Mouse (Mus musculus) neural tube, embryonic 11.5 days (tissue): ENCODE results near the gene Spaca4. TPM values are rescaled to one million over a fixed set of nuclear protein-coding genes. Genes with fewer than 3 reads are reported as not detected.

Source experiments
- ATAC-seq: fragments of 200-750 bp; cut with Nextera tagmentation; 2 replicates; pipeline ENCODE4 v1.8.0; 2017; ENCODE audit warnings: moderate number of reproducible peaks, mild to moderate bottlenecking, moderate TSS enrichment, moderate library complexity; ENCODE audit not compliant: insufficient read depth, low FRiP score, low TSS enrichment
- DNase-seq: peaks from one replicate; pipeline ENCODE4 v3.0.0-alpha.2; 2015; ENCODE audit warnings: low spot score
- H3K27ac ChIP-seq: fragments of 300-500 bp; sonication (generic); 2 replicates; pipeline ENCODE4 v1.5.1; 2014; ENCODE audit warnings: low read depth, mild to moderate bottlenecking, low read length
- H3K27me3 ChIP-seq: fragments of 300-500 bp; sonication (generic); 2 replicates; pipeline ENCODE4 v1.6.1; 2014; ENCODE audit warnings: mild to moderate bottlenecking, low read length, mixed read lengths; ENCODE audit not compliant: control insufficient read depth, insufficient read depth
- H3K36me3 ChIP-seq: fragments of 300-500 bp; sonication (generic); 2 replicates; pipeline ENCODE4 v1.6.1; 2014; ENCODE audit warnings: mild to moderate bottlenecking, low read length, moderate library complexity, mixed read lengths; ENCODE audit not compliant: control insufficient read depth, insufficient read depth
- H3K4me1 ChIP-seq: fragments of 300-500 bp; sonication (generic); 2 replicates; pipeline ENCODE4 v1.6.1; 2014; ENCODE audit warnings: low read length, mixed read lengths; ENCODE audit not compliant: control insufficient read depth, insufficient read depth
- H3K4me2 ChIP-seq: fragments of 300-500 bp; sonication (generic); 2 replicates; pipeline ENCODE4 v1.6.1; 2014; ENCODE audit warnings: low read depth, mild to moderate bottlenecking, moderate library complexity
- H3K4me3 ChIP-seq: fragments of 300-500 bp; sonication (generic); 2 replicates; pipeline ENCODE4 v1.5.1; 2014; ENCODE audit warnings: low read depth, low read length
- H3K9ac ChIP-seq: fragments of 300-500 bp; sonication (generic); 2 replicates; pipeline ENCODE4 v1.6.1; 2014; ENCODE audit warnings: mild to moderate bottlenecking, low read length
- H3K9me3 ChIP-seq: fragments of 300-500 bp; sonication (generic); 2 replicates; pipeline ENCODE4 v1.6.1; 2016; ENCODE audit warnings: low read length; ENCODE audit not compliant: control insufficient read depth
- WGBS: fragments of 180-500 bp; shearing (Covaris S2); extraction: QIAGEN DNeasy Blood & Tissue Kit; methylation state at CpG from one replicate; pipeline ENCODE4 v1.1.7; 2014; 5-methylcytosine and 5-hydroxymethylcytosine counted together
- polyA plus RNA-seq: library from polyadenylated mRNA; unstranded; fragments of >200 nt; fragmentation: Nextera tagmentation; extraction: Ambion mirVana; gene quantifications from 2 replicates; pipeline ENCODE4 v1.2.1, GENCODE M21; 2014

Spaca4 gene
- polyA plus RNA-seq, 1 experiment from 2014 or later, result not detected

GRCm38 (mm10) chr7:45741308-45741707 lies 15.7 kb upstream of the Spaca4 start:
- Histone ChIP-seq H3K9ac (no peak overlapping the region), H3K4me1 (no peaks in the 10 kb centered on the region), H3K36me3 (no peaks in the 10 kb centered on the region), H3K27ac (no peak overlapping the region), H3K4me2 (no peak overlapping the region), H3K27me3 (0 out of 2 replicates have a peak, but pooled peaks cover 2% of the 10 kb centered on the region), H3K4me3 (no peak overlapping the region), H3K9me3 (no peaks in the 10 kb centered on the region)
- WGBS, result 84% methylated on average over 12 of the region's 12 CpGs
- DNase-seq (no peak), ATAC-seq (no peak)

DNA sequence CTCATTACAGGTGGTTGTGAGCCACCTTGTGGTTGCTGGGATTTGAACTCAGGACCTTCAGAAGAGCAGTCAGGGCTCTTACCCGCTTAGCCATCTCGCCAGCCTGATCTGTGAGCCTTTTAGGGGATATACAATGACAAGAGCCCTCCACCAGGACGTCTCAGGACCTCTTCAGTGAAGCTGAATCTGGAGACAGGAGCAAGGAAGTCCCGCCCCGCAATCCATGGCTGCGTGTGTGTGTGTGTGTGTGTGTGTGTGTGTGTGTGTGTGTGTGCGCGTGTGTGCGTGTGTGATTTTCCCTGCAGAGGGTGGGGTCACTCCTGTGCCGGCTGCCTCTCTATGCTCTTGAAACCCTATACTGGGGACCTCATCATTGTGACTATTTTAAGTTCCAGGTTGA lies 14.2 kb upstream of the Spaca4 start:
- Histone ChIP-seq H3K9ac (no peak overlapping the region), H3K9me3 (no peaks in the 10 kb centered on the region), H3K4me3 (no peak overlapping the region), H3K4me2 (no peak overlapping the region), H3K27me3 (0 out of 2 replicates have a peak, but pooled peaks cover 2% of the 10 kb centered on the region), H3K4me1 (no peaks in the 10 kb centered on the region), H3K27ac (no peak overlapping the region), H3K36me3 (no peaks in the 10 kb centered on the region)
- no peak for ATAC-seq
- DNase-seq, result no peak
- 71% methylated on average over 10 of the region's 10 CpGs for WGBS

GRCm38 (mm10) chr7:45739162-45739763 lies 13.7 kb upstream of the Spaca4 start:
- no peak overlapping the region for H3K27ac ChIP-seq
- ATAC-seq, result 0 out of 2 replicates have a peak, but pooled peaks have one; percentile 55
- no peaks in the 10 kb centered on the region for H3K4me1 ChIP-seq
- H3K4me3 ChIP-seq, result no peak overlapping the region
- no peak overlapping the region for H3K4me2 ChIP-seq
- H3K27me3 ChIP-seq, result 0 out of 2 replicates have a peak, but pooled peaks cover 2% of the 10 kb centered on the region
- H3K36me3 ChIP-seq, result no peaks in the 10 kb centered on the region
- peak; percentile 83 for DNase-seq
- no peak overlapping the region for H3K9ac ChIP-seq
- no peaks in the 10 kb centered on the region for H3K9me3 ChIP-seq
- WGBS, result 9% methylated on average over 9 of the region's 9 CpGs

- Histone ChIP-seq H3K9me3 (no peaks in the 10 kb centered on the region), H3K27me3 (no peaks in the 10 kb centered on the region), H3K9ac (no peak overlapping the region), H3K36me3 (no peaks in the 10 kb centered on the region), H3K27ac (no peak overlapping the region), H3K4me1 (no peaks in the 10 kb centered on the region), H3K4me3 (no peak overlapping the region), H3K4me2 (no peak overlapping the region)
- DNase-seq, result no peak
- ATAC-seq, result no peak
- WGBS, result 84% methylated on average over 5 of the region's 5 CpGs
Measured at GRCm38 (mm10) chr7:45733477-45733876, 7.9 kb upstream of the Spaca4 start.

DNA sequence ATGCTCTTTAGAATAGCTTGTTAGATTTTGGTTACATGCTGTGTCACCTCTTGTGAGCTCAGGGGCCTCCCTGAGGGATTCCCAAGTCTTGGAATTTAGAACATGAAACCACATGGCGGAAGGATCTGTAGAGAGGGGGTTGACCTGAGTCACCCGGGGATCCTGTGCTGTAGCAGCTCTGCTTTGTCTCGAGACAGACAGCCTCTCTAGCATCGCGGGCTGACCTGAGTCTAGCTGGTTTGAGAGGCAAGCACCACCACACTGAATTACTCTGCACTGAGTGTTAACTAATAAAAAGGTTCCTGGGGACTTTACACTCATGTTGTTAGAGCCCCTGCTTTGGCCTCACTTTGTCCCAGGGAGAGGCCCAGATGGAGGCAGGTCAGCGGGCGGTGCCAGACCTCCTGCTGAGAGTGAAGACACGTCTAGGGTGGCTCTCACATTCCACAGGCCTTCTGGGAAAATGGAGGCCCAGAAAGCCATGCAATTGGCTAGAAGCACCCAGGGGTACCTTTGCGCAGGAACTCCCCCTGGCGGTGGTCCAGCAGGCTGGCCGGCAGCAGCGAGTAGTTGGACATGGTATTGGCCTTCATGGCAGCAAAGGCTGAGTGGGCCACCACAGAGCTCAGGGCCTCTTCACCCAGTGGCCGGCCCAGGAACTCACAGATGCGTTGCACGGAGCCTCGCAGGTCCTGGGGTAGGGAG lies 5.3 kb upstream of the Spaca4 start:
- ATAC-seq (no peak), DNase-seq (peak; percentile 72)
- Histone ChIP-seq H3K4me3 (no peak overlapping the region), H3K27me3 (no peaks in the 10 kb centered on the region), H3K27ac (no peak overlapping the region), H3K9ac (no peak overlapping the region), H3K36me3 (peaks cover 3% of the 10 kb centered on the region; the same call in 1 of the 2 replicates), H3K9me3 (no peaks in the 10 kb centered on the region), H3K4me2 (no peak overlapping the region), H3K4me1 (no peaks in the 10 kb centered on the region)
- 18% methylated on average over 16 of the region's 16 CpGs for WGBS

DNA sequence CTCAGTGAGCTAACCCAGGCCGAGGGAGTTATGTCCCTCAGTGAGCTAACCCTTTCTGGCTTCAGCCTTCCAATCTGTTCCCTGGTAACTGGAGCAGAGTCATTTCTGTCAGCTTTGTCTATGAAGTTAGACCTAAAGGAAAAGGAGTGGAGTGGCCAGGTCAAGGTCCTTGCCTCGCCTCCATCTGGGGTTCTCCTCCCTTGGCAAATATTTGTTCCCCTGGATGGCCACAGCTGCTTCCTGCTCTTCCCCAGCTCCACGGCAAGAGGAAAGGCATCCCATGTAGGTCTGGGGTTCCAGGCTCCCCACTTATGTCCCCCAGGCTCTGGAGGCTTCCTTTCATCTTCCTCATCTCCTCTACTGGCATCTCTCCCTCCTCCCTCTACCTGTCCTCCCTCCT lies 2.0 kb upstream of the Spaca4 start:
- Histone ChIP-seq H3K36me3 (peaks cover 18% of the 10 kb centered on the region), H3K27me3 (no peaks in the 10 kb centered on the region), H3K4me2 (no peak overlapping the region), H3K4me1 (no peaks in the 10 kb centered on the region), H3K9me3 (no peaks in the 10 kb centered on the region), H3K4me3 (no peak overlapping the region), H3K27ac (no peak overlapping the region), H3K9ac (no peak overlapping the region)
- WGBS, result 89% methylated on average over 3 of the region's 3 CpGs
- no peak for DNase-seq
- ATAC-seq, result no peak

GRCm38 (mm10) chr7:45726419-45726818 lies 806 bp upstream of the Spaca4 start:
- no peaks in the 10 kb centered on the region for H3K4me1 ChIP-seq
- DNase-seq (no peak), ATAC-seq (no peak)
- H3K27ac ChIP-seq, result no peak overlapping the region
- H3K4me2 ChIP-seq, result no peak overlapping the region
- 92% methylated on average over 10 of the region's 10 CpGs for WGBS
- peaks cover 22% of the 10 kb centered on the region for H3K36me3 ChIP-seq
- no peak overlapping the region for H3K4me3 ChIP-seq
- H3K9me3 ChIP-seq, result no peaks in the 10 kb centered on the region
- H3K27me3 ChIP-seq, result no peaks in the 10 kb centered on the region
- H3K9ac ChIP-seq, result no peak overlapping the region

DNA sequence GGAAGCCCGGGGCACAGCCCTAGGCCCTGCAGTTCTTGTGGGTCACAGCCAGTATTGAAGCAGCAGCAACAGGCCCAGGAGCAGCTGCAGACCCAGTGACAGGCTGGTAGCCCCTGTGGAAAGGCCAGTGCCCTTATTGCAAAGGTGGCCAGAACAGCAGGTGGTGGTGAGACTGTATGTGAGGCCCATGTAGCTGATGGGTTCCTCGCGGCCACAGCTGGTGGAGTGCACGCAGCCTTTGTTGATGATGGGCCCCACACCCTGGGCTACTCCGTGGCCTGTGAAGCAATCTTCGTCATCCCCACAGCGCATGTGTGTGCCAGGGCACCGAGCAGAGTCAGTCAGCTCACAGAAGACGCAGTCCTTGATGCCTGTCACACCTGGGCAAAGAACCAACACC lies 462 bp downstream of the Spaca4 start:
- Histone ChIP-seq H3K27me3 (no peaks in the 10 kb centered on the region), H3K27ac (no peak overlapping the region), H3K9ac (no peak overlapping the region; the same call in 1 of the 2 replicates), H3K4me1 (no peaks in the 10 kb centered on the region), H3K4me2 (no peak overlapping the region), H3K9me3 (no peaks in the 10 kb centered on the region), H3K4me3 (no peak overlapping the region), H3K36me3 (peaks cover 27% of the 10 kb centered on the region)
- no peak for ATAC-seq
- DNase-seq, result no peak
- 92% methylated on average over 9 of the region's 9 CpGs for WGBS

- ATAC-seq (no peak), DNase-seq (no peak)
- no peak overlapping the region for H3K4me3 ChIP-seq
- H3K9ac ChIP-seq, result no peak overlapping the region
- H3K9me3 ChIP-seq, result no peaks in the 10 kb centered on the region
- H3K27ac ChIP-seq, result no peak overlapping the region
- WGBS, result 95% methylated on average over 14 of the region's 14 CpGs
- H3K4me1 ChIP-seq, result peaks cover 6% of the 10 kb centered on the region
- no peaks in the 10 kb centered on the region for H3K27me3 ChIP-seq
- peaks cover 34% of the 10 kb centered on the region for H3K36me3 ChIP-seq
- no peak overlapping the region for H3K4me2 ChIP-seq
Measured at GRCm38 (mm10) chr7:45723781-45724180, 1.8 kb downstream of the Spaca4 start.
